Comparison of ENCODE assay signal across 20 mouse cellular contexts in genomic region chr4:119914194-119914593, GRCm38 (mm10).
A peak's percentile ranks its signal among the peaks of the same experiment; 100 is the strongest.
DNase-seq lines count a peak whose midpoint lies in the region; ATAC-seq lines count a peak whose summit lies in the region.
"Had no signal": no experiment of that assay in that cellular context is flagged by ENCODE, and none has a peak within 500 bp of the region (broad histone marks: within the 10 kb centered on the region; RNA-seq: fewer than 3 reads in every experiment).

No protein-coding gene starts in this region.

- peak; percentile 75 for DNase-seq in heart, adult 11 months
- no peak for DNase-seq in heart, postnatal 4 days
- DNase-seq in ovary, postnatal 36 days (ENCODE audit: low spot score), result no peak
- DNase-seq: cerebellum, adult 11 months; gastrocnemius, postnatal 10 days; heart, postnatal 10 days; kidney, adult 18-20 months; layer of hippocampus, postnatal 36 days; right cerebral cortex, postnatal 25 days had no signal

- H3K9me3 ChIP-seq in midbrain, embryonic 12.5 days, result no peaks in the 10 kb centered on the region
- no peaks in the 10 kb centered on the region for H3K9me3 ChIP-seq in midbrain, embryonic 16.5 days (replicated peaks; ENCODE audit: control insufficient read depth, low read length, poor library complexity, severe bottlenecking)
- no peaks in the 10 kb centered on the region for H3K9me3 ChIP-seq in intestine, embryonic 15.5 days
- no peaks in the 10 kb centered on the region for H3K9me3 ChIP-seq in stomach, embryonic 15.5 days
- H3K9me3 ChIP-seq: embryonic facial prominence, embryonic 12.5 days; forebrain, embryonic 13.5 days had no signal

- no peak overlapping the region for H3K9ac ChIP-seq in midbrain, embryonic 12.5 days (replicated peaks)
- no peak overlapping the region for H3K9ac ChIP-seq in midbrain, embryonic 16.5 days (ENCODE audit: low read depth, low read length)
- H3K9ac ChIP-seq in intestine, embryonic 15.5 days, result no peak overlapping the region
- H3K9ac ChIP-seq in stomach, embryonic 15.5 days, result no peak overlapping the region
- H3K9ac ChIP-seq: embryonic facial prominence, embryonic 12.5 days; forebrain, embryonic 13.5 days had no signal

- H3K4me3 ChIP-seq in midbrain, embryonic 12.5 days, result no peak overlapping the region
- H3K4me3 ChIP-seq in midbrain, embryonic 16.5 days (ENCODE audit: low read depth, low read length), result no peak overlapping the region
- H3K4me3 ChIP-seq in intestine, embryonic 15.5 days (replicated peaks), result no peak overlapping the region
- no peak overlapping the region for H3K4me3 ChIP-seq in stomach, embryonic 15.5 days (replicated peaks)
- H3K4me3 ChIP-seq: embryonic facial prominence, embryonic 12.5 days; erythroblast, embryonic 14.5 days; forebrain, embryonic 13.5 days had no signal

- peaks cover 9% of the 10 kb centered on the region; the same call in 1 of the 2 replicates for H3K4me1 ChIP-seq in midbrain, embryonic 12.5 days
- H3K4me1 ChIP-seq in midbrain, embryonic 16.5 days (ENCODE audit: control insufficient read depth, insufficient read depth, low read length), result no peaks in the 10 kb centered on the region
- no peaks in the 10 kb centered on the region for H3K4me1 ChIP-seq in intestine, embryonic 15.5 days (replicated peaks)
- H3K4me1 ChIP-seq in stomach, embryonic 15.5 days, result 0 out of 2 replicates have a peak, but pooled peaks cover 2% of the 10 kb centered on the region
- H3K4me1 ChIP-seq: embryonic facial prominence, embryonic 12.5 days; forebrain, embryonic 13.5 days had no signal

- ATAC-seq in midbrain, embryonic 12.5 days (ENCODE audit: low FRiP score, low read depth), result peak; percentile 47; the same call in 1 of the 2 replicates
- ATAC-seq in midbrain, embryonic 16.5 days, result no peak
- peak; percentile 90 for ATAC-seq in intestine, embryonic 15.5 days
- peak; percentile 73 for ATAC-seq in stomach, embryonic 15.5 days (ENCODE audit: insufficient read depth, low FRiP score, low read depth)
- ATAC-seq: forebrain, embryonic 13.5 days; hindbrain, postnatal 0 days; lung, postnatal 0 days had no signal

- no peak overlapping the region for H3K4me2 ChIP-seq in midbrain, embryonic 12.5 days (replicated peaks)
- no peak overlapping the region for H3K4me2 ChIP-seq in midbrain, embryonic 16.5 days (ENCODE audit: low read length)
- no peak overlapping the region for H3K4me2 ChIP-seq in intestine, embryonic 15.5 days (replicated peaks)
- H3K4me2 ChIP-seq in stomach, embryonic 15.5 days, result no peak overlapping the region
- H3K4me2 ChIP-seq: embryonic facial prominence, embryonic 12.5 days; forebrain, embryonic 13.5 days; heart, embryonic 11.5 days had no signal

- peaks cover 6% of the 10 kb centered on the region; the same call in 1 of the 2 replicates for H3K27me3 ChIP-seq in midbrain, embryonic 12.5 days
- H3K27me3 ChIP-seq in midbrain, embryonic 16.5 days (ENCODE audit: control insufficient read depth, insufficient read depth, low read depth, low read length), result no peaks in the 10 kb centered on the region
- no peaks in the 10 kb centered on the region for H3K27me3 ChIP-seq in intestine, embryonic 15.5 days (replicated peaks)
- H3K27me3 ChIP-seq in stomach, embryonic 15.5 days (replicated peaks), result no peaks in the 10 kb centered on the region
- H3K27me3 ChIP-seq: embryonic facial prominence, embryonic 12.5 days; forebrain, embryonic 13.5 days had no signal

- H3K27ac ChIP-seq in midbrain, embryonic 12.5 days (replicated peaks), result no peak overlapping the region
- no peak overlapping the region for H3K27ac ChIP-seq in midbrain, embryonic 16.5 days (ENCODE audit: low read length)
- H3K27ac ChIP-seq in intestine, embryonic 15.5 days, result no peak overlapping the region
- H3K27ac ChIP-seq in stomach, embryonic 15.5 days, result 0 out of 2 replicates have a peak overlapping the region, but pooled peaks have one; percentile 31
- H3K27ac ChIP-seq: embryonic facial prominence, embryonic 12.5 days; forebrain, embryonic 13.5 days; hindbrain, postnatal 0 days; kidney, postnatal 0 days had no signal

- H3K36me3 ChIP-seq in midbrain, embryonic 12.5 days, result no peaks in the 10 kb centered on the region
- H3K36me3 ChIP-seq in midbrain, embryonic 16.5 days (ENCODE audit: control insufficient read depth, insufficient read depth, low read length), result no peaks in the 10 kb centered on the region
- no peaks in the 10 kb centered on the region for H3K36me3 ChIP-seq in intestine, embryonic 15.5 days
- no peaks in the 10 kb centered on the region for H3K36me3 ChIP-seq in stomach, embryonic 15.5 days
- H3K36me3 ChIP-seq: embryonic facial prominence, embryonic 12.5 days had no signal

- 9% methylated on average over 4 of the region's 4 CpGs for WGBS in midbrain, embryonic 12.5 days
- WGBS in midbrain, embryonic 16.5 days, result 11% methylated on average over 4 of the region's 4 CpGs
- WGBS in intestine, embryonic 15.5 days, result 26% methylated on average over 4 of the region's 4 CpGs
- 27% methylated on average over 4 of the region's 4 CpGs for WGBS in stomach, embryonic 15.5 days
